Mouse (Mus musculus): Measurements from ENCODE around the gene Nxf2. TPM values are rescaled to one million over a fixed set of nuclear protein-coding genes. Genes with fewer than 3 reads are reported as not detected.

Nxf2 gene
- 0.06 and 0.19 TPM in 2 replicates for polyA plus RNA-seq (2012; rRNA removed; ENCODE audit: low replicate concordance)

GRCm38 (mm10) chrX:134964546-134964945 is at the start of gene Nxf2:
Gene Nxf2, minus strand, starts transcription at chrX:134964754.

DNA sequence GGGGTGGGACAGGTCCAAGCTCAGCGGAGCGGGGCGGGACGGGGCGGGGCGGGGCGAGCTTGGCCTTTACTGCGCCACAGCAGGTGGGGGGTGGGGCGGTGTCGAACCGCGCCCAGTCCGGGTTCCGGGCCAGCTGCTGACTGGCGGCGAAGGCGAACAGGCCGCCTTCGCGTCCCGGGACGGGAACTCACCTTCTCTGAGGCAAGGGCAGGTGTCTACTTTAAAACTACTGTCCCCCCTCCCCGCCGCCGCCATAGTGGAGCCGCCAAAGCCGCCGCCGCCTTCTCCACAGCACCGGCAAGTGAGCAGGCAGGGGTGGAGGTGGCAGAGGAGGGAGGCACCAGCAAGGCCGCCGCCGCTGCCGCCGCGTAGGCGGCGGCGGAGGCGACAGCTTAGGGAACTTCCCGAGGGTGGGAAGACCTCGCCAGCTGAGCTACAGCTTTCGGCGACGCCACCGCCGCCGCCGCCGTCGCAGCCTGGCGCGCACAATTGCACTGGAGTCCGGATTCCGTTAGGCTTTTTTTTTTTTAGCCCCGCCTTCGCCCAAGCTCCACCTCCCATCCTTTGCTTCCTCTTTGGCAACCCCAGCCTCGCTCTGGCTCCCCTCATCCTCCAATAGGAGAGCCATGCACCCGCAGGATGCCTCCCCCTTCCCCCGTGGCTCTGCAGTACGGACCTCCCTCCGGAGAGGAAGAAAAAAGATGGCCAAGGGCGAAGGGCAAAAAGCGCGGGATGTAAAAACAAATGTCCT is 44.3 kb upstream of the Nxf2 start, which contains the start of gene Zmat1:
Zmat1 (minus strand) TSS at position 490 of the 751 bp plus-strand sequence.

Other genes starting within 250 kb of the Nxf2 start
- 6.5 and 9.5 TPM in 2 replicates for gene Armcx1, start 246.8 kb downstream of the Nxf2 start, polyA plus RNA-seq (2012; rRNA removed; ENCODE audit: low replicate concordance)
- gene Armcx6, start 213.3 kb downstream of the Nxf2 start, polyA plus RNA-seq (2012; rRNA removed; ENCODE audit: low replicate concordance) = 1.2 and 4.7 TPM in 2 replicates
- 7.6 and 12.6 TPM in 2 replicates for gene Armcx3, start 208.2 kb downstream of the Nxf2 start, polyA plus RNA-seq (2012; rRNA removed; ENCODE audit: low replicate concordance)
- gene Armcx2, start 155.5 kb downstream of the Nxf2 start, polyA plus RNA-seq (2012; rRNA removed; ENCODE audit: low replicate concordance) = 8.5 and 39.0 TPM in 2 replicates
- gene Zmat1, start 44.5 kb upstream of the Nxf2 start, polyA plus RNA-seq (2012; rRNA removed; ENCODE audit: low replicate concordance) = 0.64 and 1.2 TPM in 2 replicates
- gene Gm15023, start 212.9 kb upstream of the Nxf2 start, polyA plus RNA-seq (2012; rRNA removed; ENCODE audit: low replicate concordance) = not detected in 2 replicates
- 0.66 TPM in 1 of 2 replicates, not detected in the other for gene Tceal6, start 245.9 kb upstream of the Nxf2 start, polyA plus RNA-seq (2012; rRNA removed; ENCODE audit: low replicate concordance)

Data from subcutaneous adipose tissue, adult 2 months (tissue).